Mouse (Mus musculus): Measurements from ENCODE around the gene Myzap. TPM values are rescaled to one million over a fixed set of nuclear protein-coding genes. Genes with fewer than 3 reads are reported as not detected.

The Myzap gene
- polyA plus RNA-seq (2016; fragmentation: Nextera tagmentation; extraction: Ambion mirVana): 4.2 and 5.1 TPM in 2 replicates

DNA sequence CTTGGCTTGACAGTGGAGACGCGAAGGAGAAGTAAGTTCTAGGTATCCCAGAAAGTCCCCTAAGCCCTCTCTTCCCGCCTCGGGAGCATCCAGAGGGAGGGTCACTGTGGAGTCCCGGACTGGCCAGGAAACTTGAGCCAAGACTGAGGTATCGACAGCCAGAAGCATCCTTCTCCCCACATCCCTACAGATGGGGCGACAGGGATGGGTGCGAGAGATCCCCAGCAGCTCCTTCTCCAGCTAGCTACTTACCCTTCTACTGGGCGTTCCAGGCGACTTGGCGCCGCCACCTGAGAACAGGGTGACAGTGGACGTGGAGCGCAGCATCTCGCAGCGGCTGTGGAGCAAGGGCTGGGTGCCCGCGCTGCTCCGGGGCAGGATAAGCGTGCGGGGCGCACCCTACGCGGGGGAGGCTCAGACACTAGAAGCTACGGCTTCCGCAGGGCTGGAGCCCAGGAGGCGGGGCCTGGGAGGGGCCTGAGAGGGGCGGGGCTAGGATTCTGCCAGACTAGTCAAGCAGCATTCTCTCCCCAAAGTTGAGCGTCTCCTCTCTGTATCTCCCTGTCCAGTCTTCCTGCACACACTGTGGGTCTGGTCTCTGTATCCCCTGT lies at the start of gene Myzap:
TSS of gene Myzap (minus strand) at position 423 of the 611 bp plus-strand sequence.
- H3K27me3 ChIP-seq (ENCODE audit: low read depth, poor library complexity, severe bottlenecking): peaks cover 21% of the 10 kb centered on the region
- no peaks in the 10 kb centered on the region for H3K36me3 ChIP-seq
- H3K27ac ChIP-seq (replicated peaks): peak within 1 kb of the TSS; percentile 76
- peak within 1 kb of the TSS; percentile 77 for H3K4me3 ChIP-seq
- no peaks in the 10 kb centered on the region for H3K9me3 ChIP-seq (replicated peaks)
- DNase-seq (ENCODE audit: low spot score): peak; percentile 73
- WGBS: 2% methylated on average over 29 of the region's 29 CpGs
- H3K4me1 ChIP-seq: peaks cover 22% of the 10 kb centered on the region

GRCm38 (mm10) chr9:71640361-71640927 lies 48.3 kb upstream of the Myzap start:
- no peak for DNase-seq (ENCODE audit: low spot score)
- no peaks in the 10 kb centered on the region for H3K9me3 ChIP-seq (replicated peaks)
- peaks cover 16% of the 10 kb centered on the region for H3K4me1 ChIP-seq
- H3K4me3 ChIP-seq: no peak overlapping the region
- no peak overlapping the region for H3K27ac ChIP-seq (replicated peaks)
- no peaks in the 10 kb centered on the region for H3K27me3 ChIP-seq (ENCODE audit: low read depth, poor library complexity, severe bottlenecking)
- H3K36me3 ChIP-seq: no peaks in the 10 kb centered on the region
- 80% methylated on average over 4 of the region's 4 CpGs for WGBS

GRCm38 (mm10) chr9:71638198-71638597 lies 46.0 kb upstream of the Myzap start:
- no peak for DNase-seq (ENCODE audit: low spot score)
- Histone ChIP-seq H3K4me1 (peaks cover 16% of the 10 kb centered on the region), H3K27me3 (ENCODE audit: low read depth, poor library complexity, severe bottlenecking) (no peaks in the 10 kb centered on the region), H3K36me3 (no peaks in the 10 kb centered on the region), H3K9me3 (replicated peaks) (0 out of 2 replicates have a peak, but pooled peaks cover 3% of the 10 kb centered on the region), H3K4me3 (no peak overlapping the region), H3K27ac (replicated peaks) (no peak overlapping the region)
- WGBS: 77% methylated on average over 11 of the region's 11 CpGs

DNA sequence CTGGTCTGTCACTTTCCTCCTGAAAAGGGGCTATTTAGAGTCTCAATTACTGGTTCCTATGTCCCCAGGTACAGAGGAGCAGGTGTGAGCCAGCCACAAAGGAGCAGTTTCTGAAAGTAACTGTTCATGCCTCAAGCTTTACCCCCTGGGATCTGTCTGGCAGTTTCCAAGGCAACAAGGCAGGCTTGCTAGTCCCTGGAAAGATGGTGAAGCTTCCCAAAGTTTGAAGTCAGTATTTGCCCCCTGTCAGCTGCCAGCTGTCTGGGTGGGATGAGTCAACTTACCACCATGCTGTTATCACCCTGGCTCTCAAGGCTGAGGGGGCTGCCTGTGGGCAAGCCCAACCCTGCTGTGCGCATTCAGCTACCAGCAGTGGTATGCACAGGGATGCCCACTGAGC lies 44.7 kb upstream of the Myzap start:
- no peaks in the 10 kb centered on the region for H3K36me3 ChIP-seq
- no peak for DNase-seq (ENCODE audit: low spot score)
- WGBS: 90% methylated on average over 1 of the region's 1 CpGs
- no peak overlapping the region for H3K4me3 ChIP-seq
- no peaks in the 10 kb centered on the region for H3K27me3 ChIP-seq (ENCODE audit: low read depth, poor library complexity, severe bottlenecking)
- no peak overlapping the region for H3K27ac ChIP-seq (replicated peaks)
- H3K4me1 ChIP-seq: peaks cover 16% of the 10 kb centered on the region
- H3K9me3 ChIP-seq (replicated peaks): 0 out of 2 replicates have a peak, but pooled peaks cover 3% of the 10 kb centered on the region

GRCm38 (mm10) chr9:71635627-71636026 lies 43.5 kb upstream of the Myzap start:
- Histone ChIP-seq H3K27ac (replicated peaks) (no peak overlapping the region), H3K9me3 (replicated peaks) (0 out of 2 replicates have a peak, but pooled peaks cover 3% of the 10 kb centered on the region), H3K4me1 (peaks cover 16% of the 10 kb centered on the region), H3K27me3 (ENCODE audit: low read depth, poor library complexity, severe bottlenecking) (no peaks in the 10 kb centered on the region), H3K36me3 (no peaks in the 10 kb centered on the region), H3K4me3 (no peak overlapping the region)
- 79% methylated on average over 1 of the region's 1 CpGs for WGBS
- no peak for DNase-seq (ENCODE audit: low spot score)

DNA sequence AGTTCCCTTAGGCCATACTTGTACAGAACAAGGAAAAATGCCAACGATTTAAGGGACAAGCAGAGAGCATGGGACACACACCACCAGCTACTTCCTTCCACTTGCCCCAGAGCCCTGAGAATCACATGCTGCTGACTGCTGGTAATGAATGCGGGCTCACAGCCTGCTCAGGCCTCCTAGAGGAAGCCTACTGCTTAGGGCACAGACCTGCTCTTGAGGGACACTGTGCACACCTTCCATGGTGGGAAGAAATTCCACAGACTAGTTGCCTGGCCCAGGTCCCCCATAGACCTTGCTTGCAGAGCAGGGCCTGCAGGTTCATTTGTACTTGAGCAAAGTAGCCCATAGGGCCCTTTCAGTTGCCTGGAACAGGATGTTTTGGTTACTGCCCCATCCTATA lies 42.8 kb upstream of the Myzap start:
- H3K36me3 ChIP-seq: no peaks in the 10 kb centered on the region
- H3K4me3 ChIP-seq: no peak overlapping the region
- 86% methylated on average over 2 of the region's 2 CpGs for WGBS
- 0 out of 2 replicates have a peak, but pooled peaks cover 3% of the 10 kb centered on the region for H3K9me3 ChIP-seq (replicated peaks)
- no peak overlapping the region for H3K27ac ChIP-seq (replicated peaks)
- DNase-seq (ENCODE audit: low spot score): no peak
- H3K27me3 ChIP-seq (ENCODE audit: low read depth, poor library complexity, severe bottlenecking): no peaks in the 10 kb centered on the region
- peaks cover 16% of the 10 kb centered on the region for H3K4me1 ChIP-seq

- 0 out of 2 replicates have a peak, but pooled peaks cover 3% of the 10 kb centered on the region for H3K9me3 ChIP-seq (replicated peaks)
- WGBS: 59% methylated on average over 6 of the region's 6 CpGs
- DNase-seq (ENCODE audit: low spot score): no peak
- H3K4me1 ChIP-seq: peaks cover 12% of the 10 kb centered on the region
- no peak overlapping the region for H3K4me3 ChIP-seq
- H3K27ac ChIP-seq (replicated peaks): no peak overlapping the region
- no peaks in the 10 kb centered on the region for H3K36me3 ChIP-seq
- H3K27me3 ChIP-seq (ENCODE audit: low read depth, poor library complexity, severe bottlenecking): no peaks in the 10 kb centered on the region
These were observed 36.8 kb upstream of the Myzap start for GRCm38 (mm10) chr9:71628921-71629320.

DNA sequence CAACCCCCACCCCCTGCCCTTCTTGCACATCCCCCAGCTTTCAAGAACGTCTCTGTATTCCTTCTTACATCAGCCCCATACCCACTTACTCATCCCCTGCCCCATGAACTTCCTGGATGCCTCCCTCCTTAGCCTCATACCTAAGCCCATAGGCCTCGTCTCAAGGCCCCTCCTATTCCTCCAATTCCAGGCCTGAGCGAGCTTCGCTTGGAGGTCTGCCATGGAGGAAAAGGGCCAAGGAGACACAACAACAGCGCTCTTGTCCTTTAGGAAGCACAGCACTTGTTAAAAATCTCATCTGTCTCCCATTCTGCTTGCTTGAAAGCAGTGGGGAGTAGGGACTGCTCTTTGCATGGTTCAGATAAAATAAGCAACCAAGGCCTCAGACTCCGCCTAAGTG lies 36.1 kb upstream of the Myzap start:
- Histone ChIP-seq H3K27ac (replicated peaks) (no peak overlapping the region), H3K4me1 (peaks cover 12% of the 10 kb centered on the region), H3K27me3 (ENCODE audit: low read depth, poor library complexity, severe bottlenecking) (no peaks in the 10 kb centered on the region), H3K36me3 (no peaks in the 10 kb centered on the region), H3K9me3 (replicated peaks) (no peaks in the 10 kb centered on the region), H3K4me3 (no peak overlapping the region)
- 91% methylated on average over 6 of the region's 6 CpGs for WGBS
- no peak for DNase-seq (ENCODE audit: low spot score)

- Histone ChIP-seq H3K9me3 (replicated peaks) (no peaks in the 10 kb centered on the region), H3K27ac (replicated peaks) (no peak overlapping the region), H3K27me3 (ENCODE audit: low read depth, poor library complexity, severe bottlenecking) (no peaks in the 10 kb centered on the region), H3K36me3 (no peaks in the 10 kb centered on the region), H3K4me1 (peaks cover 12% of the 10 kb centered on the region), H3K4me3 (no peak overlapping the region)
- no peak for DNase-seq (ENCODE audit: low spot score)
- 83% methylated on average over 6 of the region's 6 CpGs for WGBS
These were observed 33.8 kb upstream of the Myzap start for GRCm38 (mm10) chr9:71625961-71626360.

DNA sequence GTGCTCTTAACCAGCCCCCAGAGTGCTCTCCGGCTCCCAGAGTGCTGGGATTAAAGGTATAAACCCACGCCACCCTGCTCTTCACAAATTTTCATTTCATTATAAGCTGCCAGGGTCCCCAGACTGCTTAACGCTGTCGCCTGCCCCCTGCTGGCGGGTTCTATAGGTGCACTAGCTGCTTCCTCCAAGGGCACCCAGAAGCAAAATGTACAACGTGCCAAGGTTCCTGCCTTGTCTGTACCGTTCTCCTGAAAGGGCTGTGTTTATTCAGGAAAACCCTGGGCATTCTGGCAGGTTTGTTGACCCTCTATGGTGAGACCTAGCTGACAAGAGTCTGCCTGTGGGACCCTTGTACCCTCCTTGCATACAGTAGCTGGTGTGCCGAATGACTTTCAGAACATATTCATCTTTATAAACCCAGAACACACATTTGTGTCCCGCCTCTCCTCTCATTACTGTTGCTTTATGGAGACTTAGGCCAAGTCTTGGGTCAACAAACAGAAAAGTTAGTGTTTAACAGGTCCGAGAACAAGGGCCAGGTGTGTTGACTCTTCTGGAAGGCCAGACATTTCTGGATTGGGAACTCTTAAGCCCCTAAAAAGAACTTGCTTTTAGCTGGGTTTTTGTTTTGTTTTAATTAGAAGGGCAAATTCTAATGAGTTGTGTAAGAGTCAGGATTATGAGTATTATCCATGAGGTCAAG lies 32.8 kb upstream of the Myzap start:
- Histone ChIP-seq H3K4me1 (peaks cover 12% of the 10 kb centered on the region), H3K9me3 (replicated peaks) (no peaks in the 10 kb centered on the region), H3K27me3 (ENCODE audit: low read depth, poor library complexity, severe bottlenecking) (no peaks in the 10 kb centered on the region), H3K4me3 (no peak overlapping the region), H3K36me3 (no peaks in the 10 kb centered on the region), H3K27ac (replicated peaks) (no peak overlapping the region)
- peak; percentile 53 for DNase-seq (ENCODE audit: low spot score)
- 53% methylated on average over 10 of the region's 10 CpGs for WGBS

- Histone ChIP-seq H3K36me3 (no peaks in the 10 kb centered on the region), H3K4me3 (no peak overlapping the region), H3K27ac (replicated peaks) (no peak overlapping the region), H3K27me3 (ENCODE audit: low read depth, poor library complexity, severe bottlenecking) (no peaks in the 10 kb centered on the region), H3K9me3 (replicated peaks) (no peaks in the 10 kb centered on the region), H3K4me1 (peaks cover 9% of the 10 kb centered on the region)
- DNase-seq (ENCODE audit: low spot score): no peak
- 38% methylated on average over 4 of the region's 4 CpGs for WGBS
These were observed 31.9 kb upstream of the Myzap start for GRCm38 (mm10) chr9:71623871-71624569.

- H3K9me3 ChIP-seq (replicated peaks): no peaks in the 10 kb centered on the region
- H3K27ac ChIP-seq (replicated peaks): no peak overlapping the region
- no peaks in the 10 kb centered on the region for H3K36me3 ChIP-seq
- WGBS: 85% methylated on average over 3 of the region's 3 CpGs
- peaks cover 6% of the 10 kb centered on the region; the same call in 1 of the 2 replicates for H3K4me1 ChIP-seq
- H3K27me3 ChIP-seq (ENCODE audit: low read depth, poor library complexity, severe bottlenecking): no peaks in the 10 kb centered on the region
- no peak overlapping the region for H3K4me3 ChIP-seq
- no peak for DNase-seq (ENCODE audit: low spot score)
These were observed 30.4 kb upstream of the Myzap start for GRCm38 (mm10) chr9:71622593-71622992.

Measured in midbrain, embryonic 10.5 days (tissue).